12 mouse cellular contexts compared by ENCODE assay signal in genomic region chr12:108285225-108286011, GRCm38 (mm10). TPM values are rescaled to one million over a fixed set of nuclear protein-coding genes. Genes with fewer than 3 reads are reported as not detected.
DNase-seq lines count a peak whose midpoint lies in the region; ATAC-seq and TF ChIP-seq lines count a peak whose summit lies in the region.
"Had no signal": no experiment of that assay in that cellular context is flagged by ENCODE, and none has a peak within 500 bp of the region (broad histone marks: within the 10 kb centered on the region; RNA-seq: fewer than 3 reads in every experiment).

No protein-coding gene starts in this region.

- H3K9ac ChIP-seq in heart, embryonic 13.5 days = peak overlapping the region; percentile 35; the same call in 1 of the 2 replicates
- 0 out of 2 replicates have a peak overlapping the region, but pooled peaks have one; percentile 2 for H3K9ac ChIP-seq in intestine, embryonic 15.5 days
- H3K9ac ChIP-seq in neural tube, embryonic 14.5 days (replicated peaks; ENCODE audit: low read depth, low read length) = peak overlapping the region; percentile 28

- WGBS in heart, embryonic 13.5 days = 42% methylated on average over 11 of the region's 11 CpGs
- 31% methylated on average over 11 of the region's 11 CpGs for WGBS in intestine, embryonic 15.5 days
- 24% methylated on average over 11 of the region's 11 CpGs for WGBS in neural tube, embryonic 14.5 days
- WGBS in kidney, adult 2 months = 52% methylated on average over 11 of the region's 11 CpGs
- 80% methylated on average over 11 of the region's 11 CpGs for WGBS in thymus, adult 2 months

- no peak for TF ChIP-seq CTCF in kidney, adult 2 months (conservative IDR thresholded peaks at IDR 0.05; ENCODE audit: insufficient read depth, insufficient read length, low read depth, low read length)
- TF ChIP-seq CTCF in thymus, adult 2 months (IDR thresholded peaks at IDR 0.05; ENCODE audit: borderline replicate concordance, control insufficient read depth, extremely low read depth, insufficient read depth, low read length, poor library complexity) = no peak

- no peaks in the 10 kb centered on the region for H3K9me3 ChIP-seq in heart, embryonic 13.5 days
- no peaks in the 10 kb centered on the region for H3K9me3 ChIP-seq in intestine, embryonic 15.5 days
- no peaks in the 10 kb centered on the region for H3K9me3 ChIP-seq in neural tube, embryonic 14.5 days (ENCODE audit: control insufficient read depth, low read length)

- H3K27me3 ChIP-seq in heart, embryonic 13.5 days (replicated peaks) = peaks cover 16% of the 10 kb centered on the region; the same call in 1 of the 2 replicates
- H3K27me3 ChIP-seq in intestine, embryonic 15.5 days (replicated peaks) = no peaks in the 10 kb centered on the region
- no peaks in the 10 kb centered on the region for H3K27me3 ChIP-seq in neural tube, embryonic 14.5 days (ENCODE audit: control insufficient read depth, insufficient read depth, low read length)
- H3K27me3 ChIP-seq in kidney, adult 2 months (replicated peaks; ENCODE audit: control insufficient read depth, insufficient read depth, low read length) = no peaks in the 10 kb centered on the region
- H3K27me3 ChIP-seq in thymus, adult 2 months (ENCODE audit: control insufficient read depth, insufficient read depth, low read length) = no peaks in the 10 kb centered on the region

- no peak for DNase-seq in heart, adult 18-20 months
- peak; percentile 70 for DNase-seq in embryo, embryonic 9.5 days (ENCODE audit: extremely low spot score)
- no peak for DNase-seq in kidney, adult 2 months
- no peak for DNase-seq in thymus, adult 2 months
- DNase-seq in left cerebral cortex, adult 11 months (ENCODE audit: low spot score) = no peak
- DNase-seq: heart, postnatal 36 days had no signal

- no peak for TF ChIP-seq POLR2A in kidney, adult 2 months (IDR thresholded peaks at IDR 0.05; ENCODE audit: low read depth, low read length)
- TF ChIP-seq POLR2A in thymus, adult 2 months (IDR thresholded peaks at IDR 0.05; ENCODE audit: control insufficient read depth, extremely low read depth, insufficient read depth, low read length, poor library complexity) = no peak

- ATAC-seq in heart, embryonic 13.5 days (ENCODE audit: extremely low read depth, insufficient number of reproducible peaks, low FRiP score, low TSS enrichment) = no peak
- ATAC-seq in intestine, embryonic 15.5 days = peak; percentile 35; the same call in 1 of the 2 replicates
- ATAC-seq in neural tube, embryonic 14.5 days (ENCODE audit: low read depth) = 0 out of 2 replicates have a peak, but pooled peaks have one; percentile 36
- ATAC-seq: CD4-positive, CD25-positive, alpha-beta regulatory T cell, adult 4 months had no signal

- H3K27ac ChIP-seq in heart, embryonic 13.5 days (replicated peaks) = no peak overlapping the region
- no peak overlapping the region for H3K27ac ChIP-seq in intestine, embryonic 15.5 days
- H3K27ac ChIP-seq in neural tube, embryonic 14.5 days (ENCODE audit: low read depth, low read length) = peak overlapping the region; percentile 24
- H3K27ac ChIP-seq in kidney, adult 2 months (ENCODE audit: insufficient read depth, low read depth, low read length) = no peak overlapping the region
- no peak overlapping the region for H3K27ac ChIP-seq in thymus, adult 2 months (ENCODE audit: control insufficient read depth, insufficient read depth, low read length)

- peaks cover 14% of the 10 kb centered on the region for H3K4me1 ChIP-seq in heart, embryonic 13.5 days
- H3K4me1 ChIP-seq in intestine, embryonic 15.5 days (replicated peaks) = peaks cover 11% of the 10 kb centered on the region
- H3K4me1 ChIP-seq in neural tube, embryonic 14.5 days (ENCODE audit: control insufficient read depth, insufficient read depth, low read length) = peaks cover 12% of the 10 kb centered on the region
- no peaks in the 10 kb centered on the region for H3K4me1 ChIP-seq in kidney, adult 2 months (ENCODE audit: control insufficient read depth, insufficient read depth, low read length)
- H3K4me1 ChIP-seq in thymus, adult 2 months (replicated peaks; ENCODE audit: control insufficient read depth, insufficient read depth, low read length) = no peaks in the 10 kb centered on the region; the same call in 1 of the 2 replicates

- peak overlapping the region; percentile 24 for H3K4me2 ChIP-seq in heart, embryonic 13.5 days
- H3K4me2 ChIP-seq in intestine, embryonic 15.5 days (replicated peaks) = no peak overlapping the region
- peak overlapping the region; percentile 8; the same call in 1 of the 2 replicates for H3K4me2 ChIP-seq in neural tube, embryonic 14.5 days (ENCODE audit: low read depth, low read length)
- H3K4me2 ChIP-seq: liver, embryonic 11.5 days had no signal

- no peak overlapping the region for H3K4me3 ChIP-seq in heart, embryonic 13.5 days
- H3K4me3 ChIP-seq in intestine, embryonic 15.5 days (replicated peaks) = no peak overlapping the region
- no peak overlapping the region for H3K4me3 ChIP-seq in neural tube, embryonic 14.5 days (ENCODE audit: low read depth, low read length)
- no peak overlapping the region for H3K4me3 ChIP-seq in kidney, adult 2 months (ENCODE audit: insufficient read depth, low read depth, low read length)
- no peak overlapping the region for H3K4me3 ChIP-seq in thymus, adult 2 months (ENCODE audit: control insufficient read depth, insufficient read depth, low read length)
- H3K4me3 ChIP-seq: erythroblast, embryonic 14.5 days had no signal

- H3K36me3 ChIP-seq in heart, embryonic 13.5 days = no peaks in the 10 kb centered on the region
- no peaks in the 10 kb centered on the region for H3K36me3 ChIP-seq in intestine, embryonic 15.5 days
- no peaks in the 10 kb centered on the region for H3K36me3 ChIP-seq in neural tube, embryonic 14.5 days (ENCODE audit: control insufficient read depth, insufficient read depth, low read length)
- H3K36me3 ChIP-seq in kidney, adult 2 months (ENCODE audit: control insufficient read depth, insufficient read depth, low read length) = no peaks in the 10 kb centered on the region
- H3K36me3 ChIP-seq in thymus, adult 2 months (ENCODE audit: control insufficient read depth, insufficient read depth, low read length) = no peaks in the 10 kb centered on the region

RNA-seq across cellular contexts. Expression of gene Ccdc85c, which starts 10.2 kb away (rescaled TPM):
- 4.9 and 5.8 TPM in 2 replicates for polyA plus RNA-seq in heart, embryonic 13.5 days (2015; fragmentation: Nextera tagmentation; extraction: Ambion mirVana)
- 10 to 100 TPM; 38.5 to 42.5 TPM for total RNA-seq in heart, adult 18-20 months (2021)
- polyA plus RNA-seq in intestine, embryonic 15.5 days (2015; fragmentation: Nextera tagmentation; extraction: Ambion mirVana) = 8.7 and 9.3 TPM in 2 replicates
- polyA plus RNA-seq in neural tube, embryonic 14.5 days (2014; fragmentation: Nextera tagmentation; extraction: Ambion mirVana) = 15.3 and 17.3 TPM in 2 replicates
- polyA plus RNA-seq in kidney, adult 2 months (2012; rRNA removed) = 15.7 and 19.4 TPM in 2 replicates
- 26.1 and 35.2 TPM in 2 replicates for polyA plus RNA-seq in thymus, adult 2 months (2012; rRNA removed)

RNA-seq across cellular contexts. Expression of gene Hhipl1, which starts 20.7 kb away (rescaled TPM):
- 0.71 and 1.1 TPM in 2 replicates for polyA plus RNA-seq in heart, embryonic 13.5 days (2015; fragmentation: Nextera tagmentation; extraction: Ambion mirVana)
- 1 to 10 TPM; 1.3 to 2.1 TPM for total RNA-seq in heart, adult 18-20 months (2021)
- 0.55 and 0.69 TPM in 2 replicates for polyA plus RNA-seq in intestine, embryonic 15.5 days (2015; fragmentation: Nextera tagmentation; extraction: Ambion mirVana)
- polyA plus RNA-seq in neural tube, embryonic 14.5 days (2014; fragmentation: Nextera tagmentation; extraction: Ambion mirVana) = 2.0 and 2.3 TPM in 2 replicates
- polyA plus RNA-seq in kidney, adult 2 months (2012; rRNA removed) = 0.31 and 0.42 TPM in 2 replicates
- polyA plus RNA-seq in thymus, adult 2 months (2012; rRNA removed) = 0.33 and 0.54 TPM in 2 replicates
- polyA plus RNA-seq: CD4-positive, CD25-positive, alpha-beta regulatory T cell, adult 4 months; erythroblast, embryonic 14.5 days; liver, embryonic 11.5 days had no signal

RNA-seq across cellular contexts. Expression of gene Cyp46a1, which starts 48.8 kb away (rescaled TPM):
- 6.4 and 6.5 TPM in 2 replicates for polyA plus RNA-seq in heart, embryonic 13.5 days (2015; fragmentation: Nextera tagmentation; extraction: Ambion mirVana)
- under 1 TPM; 0.45 to 0.95 TPM for total RNA-seq in heart, adult 18-20 months (2021)
- 5.3 and 5.4 TPM in 2 replicates for polyA plus RNA-seq in intestine, embryonic 15.5 days (2015; fragmentation: Nextera tagmentation; extraction: Ambion mirVana)
- 19.6 and 25.4 TPM in 2 replicates for polyA plus RNA-seq in neural tube, embryonic 14.5 days (2014; fragmentation: Nextera tagmentation; extraction: Ambion mirVana)
- 4.1 and 5.1 TPM in 2 replicates for polyA plus RNA-seq in kidney, adult 2 months (2012; rRNA removed)
- polyA plus RNA-seq in thymus, adult 2 months (2012; rRNA removed) = 0.50 and 0.69 TPM in 2 replicates
- polyA plus RNA-seq: CD4-positive, CD25-positive, alpha-beta regulatory T cell, adult 4 months; erythroblast, embryonic 14.5 days had no signal
